Mouse (Mus musculus) liver, embryonic 14 days (tissue): ENCODE data around the gene Wdr41. TPM values are rescaled to one million over a fixed set of nuclear protein-coding genes. Genes with fewer than 3 reads are reported as not detected.

Experiments used
- polyA plus RNA-seq: library from polyadenylated mRNA; depleted of rRNA; stranded (reverse); fragments of >200 nt; gene quantifications from 2 replicates; pipeline ENCODE4 v1.2.3, GENCODE M21; 2012; rRNA removed

Gene Wdr41
- 3.8 and 4.3 TPM in 2 replicates for polyA plus RNA-seq

DNA sequence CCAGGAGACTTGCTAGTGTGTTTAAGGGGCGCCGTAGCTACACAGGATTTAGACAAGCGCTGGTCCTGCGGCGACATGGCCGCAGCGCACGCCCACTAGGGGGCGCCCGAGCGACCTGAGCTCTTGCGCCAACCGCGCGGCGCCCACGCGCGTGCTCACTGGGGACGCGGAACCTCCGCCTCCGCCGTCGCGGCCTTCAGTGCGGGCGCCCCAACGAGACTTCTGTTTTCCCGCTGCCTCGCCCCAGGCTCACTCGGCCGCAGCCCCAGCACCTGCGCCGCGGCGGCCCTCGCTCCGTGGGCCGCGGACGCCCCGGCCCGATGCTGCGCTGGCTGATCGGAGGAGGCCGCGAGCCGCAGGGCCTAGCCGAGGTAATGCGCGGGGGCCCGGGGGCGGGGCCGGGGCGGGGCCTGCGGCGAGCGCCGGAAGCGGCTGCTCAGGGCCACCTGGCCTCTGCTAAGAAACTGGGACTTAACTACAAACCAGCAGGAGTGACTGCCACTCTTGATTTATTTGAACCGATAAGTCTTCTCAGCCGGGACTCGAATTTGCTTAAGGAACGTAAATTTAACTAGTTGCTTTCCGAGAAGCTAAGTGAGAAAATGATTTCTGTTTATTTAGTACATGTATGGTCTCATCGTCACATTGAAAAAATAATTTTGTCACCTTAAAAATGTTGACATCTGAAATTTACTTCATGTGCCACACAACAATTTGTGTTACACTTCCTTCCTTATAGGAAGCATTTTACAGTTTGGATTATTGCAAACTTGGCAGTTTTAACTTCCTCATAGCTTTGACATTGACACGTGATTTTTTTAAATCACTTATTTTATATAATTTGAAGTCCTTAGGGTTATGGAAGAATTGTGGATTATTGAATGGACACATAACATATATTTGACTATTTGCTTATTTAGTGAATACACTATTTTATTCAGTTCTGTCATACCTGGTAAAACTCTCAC is at the start of gene Wdr41:
TSS of gene Wdr41 (plus strand) at position 126 of the 968 bp plus-strand sequence.

Other genes with a start within 250 kb of the Wdr41 start
- gene Tbca, start 187.4 kb upstream of the Wdr41 start, polyA plus RNA-seq: 185 and 210 TPM in 2 replicates
- not detected in 2 replicates for gene Otp, start 100.7 kb upstream of the Wdr41 start, polyA plus RNA-seq